Mouse (Mus musculus) lung, embryonic 16.5 days (tissue): Measurements from ENCODE around the gene Triap1. TPM values are rescaled to one million over a fixed set of nuclear protein-coding genes. Genes with fewer than 3 reads are reported as not detected.
"Not testable (repeated sequence)": the region's sequence is repeated elsewhere in the genome, so short reads cannot be mapped to it uniquely, and the experiment has no call there.

ENCODE experiments used
- ATAC-seq: fragments of 200-750 bp; cut with Nextera tagmentation; 2 replicates; pipeline ENCODE4 v1.8.0; 2017; ENCODE audit warnings: low read depth, mild to moderate bottlenecking, moderate library complexity
- H3K27ac ChIP-seq: fragments of 300-500 bp; sonication (generic); 2 replicates; pipeline ENCODE4 v1.5.1; 2014; ENCODE audit warnings: mild to moderate bottlenecking, control low read depth, low read length
- H3K27me3 ChIP-seq: fragments of 300-500 bp; sonication (generic); 2 replicates; pipeline ENCODE4 v1.6.1; 2014; ENCODE audit warnings: low read depth, low read length, mixed read lengths; ENCODE audit not compliant: control insufficient read depth, insufficient read depth
- H3K36me3 ChIP-seq: fragments of 300-500 bp; sonication (generic); 2 replicates; pipeline ENCODE4 v1.6.1; 2014; ENCODE audit warnings: low read length; ENCODE audit not compliant: control insufficient read depth, insufficient read depth
- H3K4me1 ChIP-seq: fragments of 300-500 bp; sonication (generic); replicated peaks from 2 replicates; pipeline ENCODE4 v1.6.1; 2014; ENCODE audit warnings: low read length, mixed read lengths; ENCODE audit not compliant: control insufficient read depth, insufficient read depth
- H3K4me2 ChIP-seq: fragments of 300-500 bp; sonication (generic); 2 replicates; pipeline ENCODE4 v1.6.1; 2014; ENCODE audit warnings: low read depth, low read length, control low read depth
- H3K4me3 ChIP-seq: fragments of 300-500 bp; sonication (generic); 2 replicates; pipeline ENCODE4 v1.5.1; 2014; ENCODE audit warnings: mild to moderate bottlenecking, low read length, control low read depth
- H3K9ac ChIP-seq: fragments of 300-500 bp; sonication (generic); 2 replicates; pipeline ENCODE4 v1.6.1; 2014; ENCODE audit warnings: low read length, control low read depth
- H3K9me3 ChIP-seq: fragments of 300-500 bp; sonication (generic); 2 replicates; pipeline ENCODE4 v1.6.1; 2016; ENCODE audit warnings: low read length; ENCODE audit not compliant: control insufficient read depth
- WGBS: fragments of 180-500 bp; shearing (Covaris S2); extraction: QIAGEN DNeasy Blood & Tissue Kit; methylation state at CpG from one replicate; pipeline ENCODE4 v1.1.7; 2014; 5-methylcytosine and 5-hydroxymethylcytosine counted together
- polyA plus RNA-seq: library from polyadenylated mRNA; unstranded; fragments of >200 nt; fragmentation: Nextera tagmentation; extraction: Ambion mirVana; gene quantifications from 2 replicates; pipeline ENCODE4 v1.2.1, GENCODE M21; 2015

Gene Triap1
- 59.2 and 61.4 TPM in 2 replicates for polyA plus RNA-seq

- Histone ChIP-seq H3K4me2 (peak within 1 kb of the TSS; percentile 76), H3K9me3 (no peaks in the 10 kb centered on the region), H3K27ac (peak within 1 kb of the TSS; percentile 76), H3K4me3 (peak within 1 kb of the TSS; percentile 78), H3K27me3 (no peaks in the 10 kb centered on the region), H3K9ac (peak within 1 kb of the TSS; percentile 96), H3K36me3 (peaks cover 29% of the 10 kb centered on the region), H3K4me1 (peaks cover 12% of the 10 kb centered on the region)
- peak; percentile 97 for ATAC-seq
- under 1% methylated on average over 62 of the region's 62 CpGs for WGBS
Observed at GRCm38 (mm10) chr5:115340577-115341313, at the start of gene Triap1, which contains the start of gene Gatc. Triap1 (plus strand) TSS chr5:115341225. Gatc (minus strand) TSS chr5:115341178.

GRCm38 (mm10) chr5:115294173-115294572, 46.9 kb upstream of the Triap1 start:
- Histone ChIP-seq H3K9ac (no peak overlapping the region), H3K4me3 (no peak overlapping the region), H3K27me3 (no peaks in the 10 kb centered on the region), H3K27ac (no peak overlapping the region), H3K36me3 (peaks cover 17% of the 10 kb centered on the region), H3K4me1 (peaks cover 12% of the 10 kb centered on the region), H3K4me2 (no peak overlapping the region), H3K9me3 (no peaks in the 10 kb centered on the region)
- ATAC-seq, result no peak
- 88% methylated on average over 8 of the region's 8 CpGs for WGBS

GRCm38 (mm10) chr5:115296347-115296746, 44.7 kb upstream of the Triap1 start:
- ATAC-seq, result no peak
- Histone ChIP-seq H3K4me2 (no peak overlapping the region), H3K27ac (0 out of 2 replicates have a peak overlapping the region, but pooled peaks have one; percentile 2), H3K4me3 (no peak overlapping the region), H3K9ac (no peak overlapping the region), H3K27me3 (no peaks in the 10 kb centered on the region), H3K4me1 (peaks cover 15% of the 10 kb centered on the region), H3K9me3 (no peaks in the 10 kb centered on the region), H3K36me3 (peaks cover 17% of the 10 kb centered on the region)
- WGBS, result 66% methylated on average over 10 of the region's 10 CpGs

GRCm38 (mm10) chr5:115300035-115300744, 40.8 kb upstream of the Triap1 start:
- Histone ChIP-seq H3K4me3 (peak overlapping the region; percentile 90), H3K9ac (peak overlapping the region; percentile 88), H3K4me1 (peaks cover 20% of the 10 kb centered on the region), H3K27ac (peak overlapping the region; percentile 97), H3K36me3 (peaks cover 17% of the 10 kb centered on the region), H3K9me3 (no peaks in the 10 kb centered on the region), H3K27me3 (no peaks in the 10 kb centered on the region), H3K4me2 (peak overlapping the region; percentile 62)
- peak; percentile 11 for ATAC-seq
- under 1% methylated on average over 45 of the region's 46 CpGs for WGBS

GRCm38 (mm10) chr5:115300792-115301614, 40.0 kb upstream of the Triap1 start, which contains the start of gene Dynll1:
Dynll1 (minus strand) TSS chr5:115300999.
- ATAC-seq, result peak; percentile 98
- Histone ChIP-seq H3K27ac (peak within 1 kb of the TSS; percentile 97), H3K4me3 (peak within 1 kb of the TSS; percentile 90), H3K27me3 (no peaks in the 10 kb centered on the region), H3K4me1 (peaks cover 20% of the 10 kb centered on the region), H3K36me3 (peaks cover 17% of the 10 kb centered on the region), H3K4me2 (peak within 1 kb of the TSS; percentile 71), H3K9ac (peak within 1 kb of the TSS; percentile 88), H3K9me3 (no peaks in the 10 kb centered on the region)
- WGBS, result under 1% methylated on average over 63 of the region's 66 CpGs

GRCm38 (mm10) chr5:115301615-115302014, 39.4 kb upstream of the Triap1 start:
- Histone ChIP-seq H3K4me1 (peaks cover 20% of the 10 kb centered on the region), H3K27ac (peak overlapping the region; percentile 43), H3K9me3 (no peaks in the 10 kb centered on the region), H3K4me2 (peak overlapping the region; percentile 71), H3K9ac (peak overlapping the region; percentile 60), H3K36me3 (peaks cover 12% of the 10 kb centered on the region), H3K4me3 (peak overlapping the region; percentile 90), H3K27me3 (no peaks in the 10 kb centered on the region)
- WGBS, result 13% methylated on average over 13 of the region's 13 CpGs
- no peak for ATAC-seq

GRCm38 (mm10) chr5:115302190-115302589, 38.8 kb upstream of the Triap1 start:
- not testable (repeated sequence) for H3K9me3 ChIP-seq, H3K27ac ChIP-seq, H3K9ac ChIP-seq, ATAC-seq, H3K4me3 ChIP-seq, H3K27me3 ChIP-seq
- WGBS, result 55% methylated on average over 3 of the region's 7 CpGs
- Histone ChIP-seq H3K4me1 (peaks cover 20% of the 10 kb centered on the region), H3K36me3 (peaks cover 12% of the 10 kb centered on the region), H3K4me2 (peak overlapping the region; percentile 71)

GRCm38 (mm10) chr5:115312354-115312753, 28.7 kb upstream of the Triap1 start:
- H3K4me2 ChIP-seq, result no peak overlapping the region
- WGBS, result 67% methylated on average over 4 of the region's 4 CpGs
- H3K4me3 ChIP-seq, result no peak overlapping the region
- H3K27me3 ChIP-seq, result no peaks in the 10 kb centered on the region
- no peaks in the 10 kb centered on the region for H3K36me3 ChIP-seq
- H3K9me3 ChIP-seq, result no peaks in the 10 kb centered on the region
- no peak for ATAC-seq
- H3K4me1 ChIP-seq, result peaks cover 16% of the 10 kb centered on the region
- H3K9ac ChIP-seq, result no peak overlapping the region
- no peak overlapping the region for H3K27ac ChIP-seq
